Mouse (Mus musculus) lung, adult 18-20 months (tissue): ENCODE data around the gene 1700018B08Rik.

Source experiments
- DNase-seq, 2 experiments: peaks; one replicate each; pipeline ENCODE4 v3.0.0; 2022; ENCODE audit warnings: mixed read lengths in 2 of 2

Gene 1700018B08Rik

GRCm38 (mm10) chr8:121491633-121492032 is 52.5 kb downstream of the 1700018B08Rik start:
- no peak for DNase-seq

GRCm38 (mm10) chr8:121484072-121484782 is 59.9 kb downstream of the 1700018B08Rik start:
- peak; percentile 22 to 42 for DNase-seq
